In genomic region chr5:91517480-91518301, GRCm38 (mm10) we compare ENCODE assay signal across 8 mouse cellular contexts. TPM values are rescaled to one million over a fixed set of nuclear protein-coding genes. Genes with fewer than 3 reads are reported as not detected.
DNase-seq lines count a peak whose midpoint lies in the region; ATAC-seq lines count a peak whose summit lies in the region.

Parm1 (plus strand) TSS chr5:91517615.

- H3K27me3 ChIP-seq in intestine, embryonic 14.5 days (replicated peaks; ENCODE audit: control insufficient read depth, insufficient read depth, low read length) = no peaks in the 10 kb centered on the region

- H3K36me3 ChIP-seq in intestine, embryonic 14.5 days (ENCODE audit: control insufficient read depth, insufficient read depth, low read length) = no peaks in the 10 kb centered on the region

- no peaks in the 10 kb centered on the region for H3K9me3 ChIP-seq in intestine, embryonic 14.5 days (ENCODE audit: control insufficient read depth, low read length)

- H3K4me1 ChIP-seq in intestine, embryonic 14.5 days (replicated peaks; ENCODE audit: control insufficient read depth, insufficient read depth, low read length) = peaks cover 18% of the 10 kb centered on the region; the same call in 1 of the 2 replicates

- peak within 1 kb of the TSS; percentile 39 for H3K9ac ChIP-seq in intestine, embryonic 14.5 days (ENCODE audit: low read length)

- H3K4me2 ChIP-seq in intestine, embryonic 14.5 days (ENCODE audit: low read length) = peak within 1 kb of the TSS; percentile 66

- intact Hi-C loops in left cerebral cortex, postnatal 10 days (cut with DNase I) = loop anchor here (2.0 to 5.0 kb wide), 2 partner anchors 345 to 433 kb away; no protein-coding TSS in a partner anchor

- H3K27ac ChIP-seq in intestine, embryonic 14.5 days (ENCODE audit: low read depth) = no peak within 1 kb of the TSS

- peak; percentile 94 for DNase-seq in adrenal gland, adult 2 months
- DNase-seq in embryo, embryonic 10 days (ENCODE audit: low spot score) = peak; percentile 91
- peak; percentile 88 for DNase-seq in gastrocnemius, postnatal 25 days
- DNase-seq in intestine, embryonic 14.5 days (ENCODE audit: low spot score) = peak; percentile 92
- DNase-seq in left cerebral cortex, postnatal 10 days (ENCODE audit: extremely low spot score in 1 of 2, low spot score in 2 of 2) = peak; percentile 49 to 86
- peak; percentile 80 for DNase-seq in right cerebral cortex, postnatal 25 days
- DNase-seq in yolk sac, embryonic 10.5 days (ENCODE audit: low spot score) = peak; percentile 88

- H3K4me3 ChIP-seq in intestine, embryonic 14.5 days (ENCODE audit: low read depth, low read length) = peak within 1 kb of the TSS; percentile 56

- peak; percentile 97 for ATAC-seq in intestine, embryonic 14.5 days (replicated peaks; ENCODE audit: low FRiP score, low TSS enrichment, low read depth)
- peak; percentile 98 for ATAC-seq in megakaryocyte-erythroid progenitor cell, adult 5-6 weeks (replicated peaks; ENCODE audit: low FRiP score, low TSS enrichment, poor library complexity, severe bottlenecking)

- WGBS in intestine, embryonic 14.5 days = under 1% methylated on average over 33 of the region's 48 CpGs

RNA-seq across cellular contexts. Expression of gene Parm1, which starts in this region (rescaled TPM):
- total RNA-seq in adrenal gland, adult 2 months (2021) = 100 to 1,000 TPM; 103 to 137 TPM
- 66.9 and 122 TPM in 2 replicates for polyA plus RNA-seq in adrenal gland, adult 2 months (2012; rRNA removed)
- 1 to 10 TPM; 6.5 to 9.4 TPM for total RNA-seq in gastrocnemius, postnatal 25 days (2021)
- 24.4 and 25.7 TPM in 2 replicates for polyA plus RNA-seq in intestine, embryonic 14.5 days (2014; fragmentation: Nextera tagmentation; extraction: Ambion mirVana)
- total RNA-seq in left cerebral cortex, postnatal 10 days (2021) = 10 to 100 TPM; 29.6 to 33.1 TPM
- total RNA-seq in megakaryocyte-erythroid progenitor cell, adult 5-6 weeks (2014; fragmentation: Nextera tagmentation) = 6.8 and 11.5 TPM in 2 replicates
- 6.2 and 7.8 TPM in 2 replicates for total RNA-seq in megakaryocyte-erythroid progenitor cell, adult 5-6 weeks (2017)
